Mouse (Mus musculus): Measurements from ENCODE around the gene Eaf2. TPM values are rescaled to one million over a fixed set of nuclear protein-coding genes. Genes with fewer than 3 reads are reported as not detected.

Eaf2 gene
- 9.8 and 11.6 TPM in 2 replicates for polyA plus RNA-seq (2015; fragmentation: Nextera tagmentation; extraction: Ambion mirVana)

GRCm38 (mm10) chr16:36874583-36875275 is at the start of gene Eaf2, which contains the start of gene Golgb1:
Eaf2 (minus strand) TSS chr16:36875003.
Golgb1 (plus strand) TSS chr16:36875140.
- under 1% methylated on average over 43 of the region's 43 CpGs for WGBS
- peak; percentile 100 for ATAC-seq (ENCODE audit: low FRiP score, low TSS enrichment)
- H3K4me3 ChIP-seq (ENCODE audit: low read length): peak within 1 kb of the TSS; percentile 96
- H3K4me1 ChIP-seq (ENCODE audit: insufficient read depth, low read length): peaks cover 13% of the 10 kb centered on the region
- peaks cover 7% of the 10 kb centered on the region for H3K36me3 ChIP-seq (ENCODE audit: insufficient read depth, low read length)
- peak within 1 kb of the TSS; percentile 64 for H3K4me2 ChIP-seq (replicated peaks; ENCODE audit: low read depth, low read length)
- H3K27ac ChIP-seq (ENCODE audit: low read length): peak within 1 kb of the TSS; percentile 91
- no peaks in the 10 kb centered on the region for H3K9me3 ChIP-seq (ENCODE audit: low read length)
- no peaks in the 10 kb centered on the region for H3K27me3 ChIP-seq (ENCODE audit: insufficient read depth, low read length)
- H3K9ac ChIP-seq (replicated peaks; ENCODE audit: low read length): peak within 1 kb of the TSS; percentile 85

GRCm38 (mm10) chr16:36924312-36924711 is 49.5 kb upstream of the Eaf2 start:
- Histone ChIP-seq H3K9ac (replicated peaks; ENCODE audit: low read length) (no peak overlapping the region), H3K36me3 (ENCODE audit: insufficient read depth, low read length) (peaks cover 59% of the 10 kb centered on the region), H3K9me3 (ENCODE audit: low read length) (no peaks in the 10 kb centered on the region), H3K4me1 (ENCODE audit: insufficient read depth, low read length) (no peaks in the 10 kb centered on the region), H3K27ac (ENCODE audit: low read length) (no peak overlapping the region), H3K4me2 (replicated peaks; ENCODE audit: low read depth, low read length) (no peak overlapping the region), H3K27me3 (ENCODE audit: insufficient read depth, low read length) (no peaks in the 10 kb centered on the region), H3K4me3 (ENCODE audit: low read length) (no peak overlapping the region)
- no peak for ATAC-seq (ENCODE audit: low FRiP score, low TSS enrichment)
- WGBS: 92% methylated on average over 8 of the region's 8 CpGs

GRCm38 (mm10) chr16:36921980-36922379 is 47.2 kb upstream of the Eaf2 start:
- Histone ChIP-seq H3K4me3 (ENCODE audit: low read length) (no peak overlapping the region), H3K27me3 (ENCODE audit: insufficient read depth, low read length) (no peaks in the 10 kb centered on the region), H3K9ac (replicated peaks; ENCODE audit: low read length) (no peak overlapping the region), H3K36me3 (ENCODE audit: insufficient read depth, low read length) (peaks cover 54% of the 10 kb centered on the region), H3K4me1 (ENCODE audit: insufficient read depth, low read length) (no peaks in the 10 kb centered on the region), H3K27ac (ENCODE audit: low read length) (no peak overlapping the region), H3K9me3 (ENCODE audit: low read length) (no peaks in the 10 kb centered on the region), H3K4me2 (replicated peaks; ENCODE audit: low read depth, low read length) (no peak overlapping the region)
- 86% methylated on average over 6 of the region's 6 CpGs for WGBS
- ATAC-seq (ENCODE audit: low FRiP score, low TSS enrichment): no peak

GRCm38 (mm10) chr16:36921067-36921613 is 46.3 kb upstream of the Eaf2 start:
- Histone ChIP-seq H3K9me3 (ENCODE audit: low read length) (no peaks in the 10 kb centered on the region), H3K4me3 (ENCODE audit: low read length) (no peak overlapping the region), H3K4me2 (replicated peaks; ENCODE audit: low read depth, low read length) (no peak overlapping the region), H3K4me1 (ENCODE audit: insufficient read depth, low read length) (no peaks in the 10 kb centered on the region), H3K36me3 (ENCODE audit: insufficient read depth, low read length) (peaks cover 53% of the 10 kb centered on the region), H3K27ac (ENCODE audit: low read length) (no peak overlapping the region), H3K9ac (replicated peaks; ENCODE audit: low read length) (no peak overlapping the region), H3K27me3 (ENCODE audit: insufficient read depth, low read length) (no peaks in the 10 kb centered on the region)
- 93% methylated on average over 8 of the region's 8 CpGs for WGBS
- ATAC-seq (ENCODE audit: low FRiP score, low TSS enrichment): no peak

- Histone ChIP-seq H3K27ac (ENCODE audit: low read length) (no peak overlapping the region), H3K9me3 (ENCODE audit: low read length) (no peaks in the 10 kb centered on the region), H3K4me1 (ENCODE audit: insufficient read depth, low read length) (no peaks in the 10 kb centered on the region), H3K4me2 (replicated peaks; ENCODE audit: low read depth, low read length) (no peak overlapping the region), H3K36me3 (ENCODE audit: insufficient read depth, low read length) (peaks cover 54% of the 10 kb centered on the region), H3K9ac (replicated peaks; ENCODE audit: low read length) (no peak overlapping the region), H3K27me3 (ENCODE audit: insufficient read depth, low read length) (no peaks in the 10 kb centered on the region), H3K4me3 (ENCODE audit: low read length) (no peak overlapping the region)
- no peak for ATAC-seq (ENCODE audit: low FRiP score, low TSS enrichment)
- WGBS: 72% methylated on average over 3 of the region's 3 CpGs
Observed at GRCm38 (mm10) chr16:36920410-36920809, 45.6 kb upstream of the Eaf2 start.

- Histone ChIP-seq H3K9me3 (ENCODE audit: low read length) (no peaks in the 10 kb centered on the region), H3K9ac (replicated peaks; ENCODE audit: low read length) (no peak overlapping the region), H3K4me1 (ENCODE audit: insufficient read depth, low read length) (no peaks in the 10 kb centered on the region), H3K36me3 (ENCODE audit: insufficient read depth, low read length) (peaks cover 50% of the 10 kb centered on the region), H3K4me2 (replicated peaks; ENCODE audit: low read depth, low read length) (no peak overlapping the region), H3K27me3 (ENCODE audit: insufficient read depth, low read length) (no peaks in the 10 kb centered on the region), H3K4me3 (ENCODE audit: low read length) (no peak overlapping the region), H3K27ac (ENCODE audit: low read length) (no peak overlapping the region)
- 97% methylated on average over 10 of the region's 10 CpGs for WGBS
- no peak for ATAC-seq (ENCODE audit: low FRiP score, low TSS enrichment)
Observed at GRCm38 (mm10) chr16:36918505-36918904, 43.7 kb upstream of the Eaf2 start.

- no peak for ATAC-seq (ENCODE audit: low FRiP score, low TSS enrichment)
- H3K27me3 ChIP-seq (ENCODE audit: insufficient read depth, low read length): no peaks in the 10 kb centered on the region
- WGBS: 48% methylated on average over 5 of the region's 5 CpGs
Observed at GRCm38 (mm10) chr16:36914195-36914594, 39.4 kb upstream of the Eaf2 start.

GRCm38 (mm10) chr16:36912311-36912710 is 37.5 kb upstream of the Eaf2 start:
- Histone ChIP-seq H3K4me2 (replicated peaks; ENCODE audit: low read depth, low read length) (no peak overlapping the region), H3K9ac (replicated peaks; ENCODE audit: low read length) (no peak overlapping the region), H3K4me3 (ENCODE audit: low read length) (no peak overlapping the region), H3K27ac (ENCODE audit: low read length) (no peak overlapping the region), H3K4me1 (ENCODE audit: insufficient read depth, low read length) (no peaks in the 10 kb centered on the region), H3K9me3 (ENCODE audit: low read length) (no peaks in the 10 kb centered on the region), H3K27me3 (ENCODE audit: insufficient read depth, low read length) (no peaks in the 10 kb centered on the region), H3K36me3 (ENCODE audit: insufficient read depth, low read length) (peaks cover 50% of the 10 kb centered on the region)
- no peak for ATAC-seq (ENCODE audit: low FRiP score, low TSS enrichment)
- 86% methylated on average over 13 of the region's 13 CpGs for WGBS

More at GRCm38 (mm10) chr16:36914195-36914594, 39.4 kb upstream of the Eaf2 start:
- Histone ChIP-seq H3K9ac (replicated peaks; ENCODE audit: low read length) (no peak overlapping the region), H3K9me3 (ENCODE audit: low read length) (no peaks in the 10 kb centered on the region), H3K4me1 (ENCODE audit: insufficient read depth, low read length) (no peaks in the 10 kb centered on the region), H3K4me2 (replicated peaks; ENCODE audit: low read depth, low read length) (no peak overlapping the region), H3K27ac (ENCODE audit: low read length) (no peak overlapping the region), H3K4me3 (ENCODE audit: low read length) (no peak overlapping the region), H3K36me3 (ENCODE audit: insufficient read depth, low read length) (peaks cover 57% of the 10 kb centered on the region)

GRCm38 (mm10) chr16:36911909-36912308 is 37.1 kb upstream of the Eaf2 start:
- peaks cover 48% of the 10 kb centered on the region for H3K36me3 ChIP-seq (ENCODE audit: insufficient read depth, low read length)
- no peaks in the 10 kb centered on the region for H3K27me3 ChIP-seq (ENCODE audit: insufficient read depth, low read length)
- ATAC-seq (ENCODE audit: low FRiP score, low TSS enrichment): no peak
- H3K4me3 ChIP-seq (ENCODE audit: low read length): no peak overlapping the region
- WGBS: 84% methylated on average over 10 of the region's 10 CpGs
- H3K4me1 ChIP-seq (ENCODE audit: insufficient read depth, low read length): no peaks in the 10 kb centered on the region
- no peak overlapping the region for H3K4me2 ChIP-seq (replicated peaks; ENCODE audit: low read depth, low read length)
- no peak overlapping the region for H3K9ac ChIP-seq (replicated peaks; ENCODE audit: low read length)
- H3K27ac ChIP-seq (ENCODE audit: low read length): no peak overlapping the region
- H3K9me3 ChIP-seq (ENCODE audit: low read length): no peaks in the 10 kb centered on the region

- H3K27me3 ChIP-seq (ENCODE audit: insufficient read depth, low read length): no peaks in the 10 kb centered on the region
- no peak overlapping the region for H3K27ac ChIP-seq (ENCODE audit: low read length)
- WGBS: 85% methylated on average over 5 of the region's 5 CpGs
- ATAC-seq (ENCODE audit: low FRiP score, low TSS enrichment): no peak
- no peak overlapping the region for H3K9ac ChIP-seq (replicated peaks; ENCODE audit: low read length)
- no peaks in the 10 kb centered on the region for H3K4me1 ChIP-seq (ENCODE audit: insufficient read depth, low read length)
- H3K4me2 ChIP-seq (replicated peaks; ENCODE audit: low read depth, low read length): no peak overlapping the region
- no peaks in the 10 kb centered on the region for H3K9me3 ChIP-seq (ENCODE audit: low read length)
- no peak overlapping the region for H3K4me3 ChIP-seq (ENCODE audit: low read length)
- peaks cover 53% of the 10 kb centered on the region for H3K36me3 ChIP-seq (ENCODE audit: insufficient read depth, low read length)
Observed at GRCm38 (mm10) chr16:36903156-36903555, 28.4 kb upstream of the Eaf2 start.

All from kidney, embryonic 16.5 days (tissue).